Mouse (Mus musculus): Measurements from ENCODE around the gene Dcaf6.

Gene Dcaf6

DNA sequence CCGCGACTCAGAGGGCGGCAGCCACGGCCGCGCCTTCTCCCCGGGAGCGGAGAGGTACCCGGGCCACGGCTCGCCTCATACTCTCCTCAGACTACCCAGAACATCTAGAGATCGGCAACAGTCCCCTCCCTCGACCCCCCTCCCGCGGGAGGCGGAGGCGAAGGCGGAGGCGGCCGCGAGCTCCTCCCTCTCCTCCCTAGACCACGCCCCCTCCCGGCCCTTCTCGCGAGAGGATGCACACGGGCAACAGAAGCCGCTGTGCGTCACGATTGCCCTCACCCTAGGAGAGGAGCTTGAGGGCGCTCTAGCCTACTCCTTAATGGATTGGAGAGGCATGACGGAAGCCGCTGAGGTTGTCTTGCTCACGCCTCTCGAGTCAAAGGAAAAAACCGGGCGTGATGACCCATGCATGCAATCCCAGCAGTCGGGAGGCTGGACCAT is at the start of gene Dcaf6, which contains the start of gene Mpc2:
Dcaf6 (minus strand) TSS at position 116 of the 441 bp plus-strand sequence.
Mpc2 (plus strand) TSS at position 278 of the 441 bp plus-strand sequence.
- peak; percentile 99 for DNase-seq

DNA sequence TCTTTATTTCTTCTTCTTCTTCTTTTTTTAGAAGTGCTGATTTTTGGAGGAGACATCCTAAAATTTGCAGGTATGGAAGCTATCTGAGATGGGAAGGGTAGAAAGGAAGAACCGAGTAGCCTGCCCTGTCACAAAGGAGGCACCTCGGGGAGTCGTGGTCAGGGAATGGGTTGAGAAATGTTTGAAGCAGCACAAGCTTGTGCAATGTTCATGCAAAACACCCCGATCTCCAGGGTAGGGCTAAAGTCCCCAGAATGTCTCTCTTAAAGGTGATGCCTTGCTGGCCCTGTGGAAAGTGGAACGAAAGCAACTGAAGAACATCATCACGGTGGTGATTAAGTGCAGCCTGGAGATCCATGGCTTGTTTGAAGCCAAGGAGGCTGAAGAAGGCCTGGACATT is 46.0 kb upstream of the Dcaf6 start:
- DNase-seq = no peak

- peak; percentile 78 to 86 for DNase-seq
Measured at GRCm38 (mm10) chr1:165503307-165504024, 43.2 kb upstream of the Dcaf6 start.

DNA sequence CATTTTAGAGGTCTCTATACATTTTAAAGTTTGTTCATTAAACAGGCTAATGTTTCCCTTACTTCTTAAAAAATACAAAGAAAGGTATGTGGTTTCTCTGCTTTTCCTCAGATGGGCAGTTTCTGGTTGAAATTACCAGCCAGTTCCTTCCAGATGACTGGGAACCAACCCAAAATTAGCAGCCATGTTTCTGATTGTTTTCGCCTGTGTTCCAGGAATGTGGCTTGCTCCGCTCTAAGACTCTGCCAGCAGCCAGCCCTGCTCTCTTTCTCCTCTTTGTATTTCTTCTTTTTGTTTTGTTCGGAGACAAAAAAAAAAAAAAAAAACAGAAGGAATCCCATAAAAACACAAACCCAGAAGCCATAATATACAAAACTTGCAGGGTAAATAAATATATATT is 38.6 kb upstream of the Dcaf6 start:
- no peak for DNase-seq

- no peak for DNase-seq
Measured at GRCm38 (mm10) chr1:165489197-165489596, 28.9 kb upstream of the Dcaf6 start.

DNA sequence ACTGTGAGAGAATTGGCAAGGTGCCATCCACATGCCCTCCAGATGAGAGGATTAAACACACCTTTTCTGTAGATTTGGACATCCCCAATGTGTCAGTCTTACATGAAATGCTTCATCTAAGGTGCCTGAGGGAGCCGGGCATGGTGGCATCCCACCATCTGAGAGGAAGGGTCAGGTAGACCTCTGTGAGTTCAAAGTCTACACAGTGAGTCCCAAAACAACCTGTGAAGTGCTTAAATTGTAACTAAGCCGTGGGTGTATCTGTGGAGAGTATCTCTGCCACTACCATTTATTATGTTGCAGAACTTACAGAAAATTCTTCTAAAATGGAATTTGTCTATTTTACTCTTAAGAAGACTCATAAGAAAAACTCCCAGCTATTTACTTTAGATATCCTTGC is 25.8 kb upstream of the Dcaf6 start:
- peak; percentile 36 to 47 for DNase-seq

GRCm38 (mm10) chr1:165484688-165485233 is 24.5 kb upstream of the Dcaf6 start, which contains the start of gene Adcy10:
Gene Adcy10 (plus strand): TSS chr1:165485183.
- no peak for DNase-seq

GRCm38 (mm10) chr1:165471490-165471889 is 11.2 kb upstream of the Dcaf6 start:
- DNase-seq = no peak

DNA sequence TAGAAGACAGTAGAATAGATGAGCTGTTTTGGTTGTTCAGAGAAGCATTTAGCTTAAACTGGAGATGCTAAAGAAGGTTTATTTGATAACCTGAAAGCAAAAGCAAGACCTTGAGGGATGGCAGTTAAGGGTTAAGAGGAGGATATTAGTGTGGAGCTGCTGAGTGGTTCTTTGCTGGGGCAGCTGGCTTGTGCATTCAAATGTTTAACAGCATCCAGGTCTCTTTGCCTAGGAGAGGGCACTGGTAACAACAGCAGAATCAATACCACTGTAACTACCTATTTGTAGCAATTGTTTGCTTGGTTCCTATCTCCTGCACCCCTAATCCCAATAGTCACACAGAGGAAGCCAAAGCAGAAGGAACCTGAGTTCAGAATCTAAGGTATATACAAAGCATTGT is 9.4 kb upstream of the Dcaf6 start:
- peak; percentile 33 to 47 for DNase-seq

DNA sequence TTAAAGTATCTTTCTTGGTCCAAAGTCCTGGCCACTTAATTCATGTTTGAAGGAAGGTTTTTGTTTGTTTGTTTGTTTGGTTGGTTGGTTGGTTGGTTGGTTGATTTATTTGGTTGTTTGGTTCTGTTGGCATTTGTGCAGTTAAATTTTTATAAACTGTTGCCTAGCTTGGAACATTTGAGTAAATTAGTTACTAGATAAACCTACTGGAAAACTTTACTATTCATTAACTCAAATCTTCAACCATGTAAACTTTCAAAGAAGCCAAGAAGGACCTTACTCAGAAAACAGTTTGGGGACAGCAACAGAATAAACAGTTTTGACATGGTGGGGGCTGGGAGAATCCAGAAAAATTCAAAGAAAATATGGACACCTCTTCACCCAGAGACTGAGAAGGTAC is 8.7 kb upstream of the Dcaf6 start:
- no peak for DNase-seq

DNA sequence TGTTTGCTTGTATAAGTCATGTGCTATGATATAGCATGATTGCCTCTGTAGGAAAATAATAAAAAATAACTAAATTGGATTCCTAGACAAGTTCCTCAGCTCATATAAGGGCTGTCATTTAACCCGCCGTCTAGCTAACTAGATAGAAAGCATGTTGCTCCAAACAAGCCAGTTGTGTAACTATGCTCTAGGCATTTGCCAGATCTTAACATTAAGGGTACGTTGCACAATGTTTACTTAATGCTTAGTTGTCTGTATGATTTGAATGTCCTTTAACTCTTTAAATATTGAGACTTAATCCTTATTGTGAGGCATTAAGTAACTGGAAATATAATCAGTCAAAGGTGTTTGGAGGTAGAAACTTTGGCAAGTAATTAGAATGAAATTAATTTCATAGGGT is 4.3 kb upstream of the Dcaf6 start:
- DNase-seq = no peak

DNA sequence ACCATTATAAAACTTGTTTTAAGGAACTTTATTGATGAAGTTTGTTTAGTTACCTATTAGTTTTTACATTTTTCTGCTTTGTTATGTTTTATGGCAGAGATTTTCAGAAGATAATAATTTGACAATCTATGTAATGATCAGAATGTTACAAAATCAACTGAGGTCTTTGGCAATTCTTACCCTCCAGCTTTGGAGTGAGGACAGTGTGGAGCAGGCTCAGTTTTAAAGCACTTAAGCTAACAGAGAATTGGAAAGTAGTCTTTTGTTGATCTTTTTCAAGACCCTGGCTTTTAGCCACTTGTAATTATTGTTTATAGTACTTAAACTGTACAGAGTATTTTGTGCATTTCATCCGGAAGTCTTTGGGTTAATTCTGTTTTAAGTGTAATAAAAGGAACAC is 2.6 kb upstream of the Dcaf6 start:
- DNase-seq = no peak

DNA sequence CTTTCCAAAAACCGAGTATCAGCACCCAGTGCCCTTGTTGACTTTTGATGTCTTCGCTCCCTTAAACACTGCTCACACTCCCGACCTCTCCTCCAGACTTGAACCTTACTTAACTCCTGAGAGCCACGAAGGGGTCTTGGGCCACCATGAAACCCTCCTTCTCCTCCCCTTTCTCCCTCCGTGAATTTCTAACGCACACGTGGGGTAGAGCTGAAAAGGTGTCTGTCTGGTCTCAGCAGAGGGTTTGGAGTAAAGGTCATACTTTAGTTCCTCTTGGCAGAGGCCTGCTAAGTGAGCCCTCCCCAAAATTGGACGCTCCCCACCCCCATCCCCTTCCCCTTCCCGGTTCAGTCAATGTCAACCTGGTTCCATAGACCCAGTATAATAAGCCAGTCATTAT is 1.4 kb upstream of the Dcaf6 start:
- DNase-seq = peak; percentile 51 to 81

DNA sequence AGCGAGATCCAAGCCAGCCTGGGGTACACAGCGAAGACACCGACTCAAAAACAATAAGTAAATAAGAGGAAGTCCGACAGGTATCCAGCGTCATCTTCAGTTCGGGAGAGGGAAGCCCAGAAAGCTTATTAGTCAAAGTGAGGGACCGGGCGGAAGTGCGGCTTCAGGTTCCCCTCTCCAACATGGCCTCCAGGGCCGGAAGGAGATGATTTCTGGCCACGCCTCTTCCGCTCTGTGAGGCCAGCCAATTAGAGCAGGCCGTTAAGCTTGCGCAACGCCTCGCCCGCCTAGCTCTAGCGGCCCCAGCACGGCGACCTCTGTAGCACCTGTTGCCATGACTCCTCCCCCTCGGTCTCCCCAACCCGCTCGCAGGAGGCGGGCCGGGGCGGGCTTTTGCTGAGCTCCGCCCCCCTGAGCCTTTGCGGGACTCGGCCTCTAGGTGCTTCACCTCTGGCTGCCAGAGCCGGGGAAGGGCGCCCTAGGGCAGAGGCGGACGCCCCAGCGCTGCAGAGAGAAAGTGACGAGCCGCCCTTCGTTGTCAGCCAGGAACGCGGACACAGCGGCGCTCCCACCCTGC is 614 bp upstream of the Dcaf6 start:
- peak; percentile 98 to 100 for DNase-seq

GRCm38 (mm10) chr1:165459503-165460181 is 633 bp downstream of the Dcaf6 start:
- DNase-seq = peak; percentile 67 to 80

DNA sequence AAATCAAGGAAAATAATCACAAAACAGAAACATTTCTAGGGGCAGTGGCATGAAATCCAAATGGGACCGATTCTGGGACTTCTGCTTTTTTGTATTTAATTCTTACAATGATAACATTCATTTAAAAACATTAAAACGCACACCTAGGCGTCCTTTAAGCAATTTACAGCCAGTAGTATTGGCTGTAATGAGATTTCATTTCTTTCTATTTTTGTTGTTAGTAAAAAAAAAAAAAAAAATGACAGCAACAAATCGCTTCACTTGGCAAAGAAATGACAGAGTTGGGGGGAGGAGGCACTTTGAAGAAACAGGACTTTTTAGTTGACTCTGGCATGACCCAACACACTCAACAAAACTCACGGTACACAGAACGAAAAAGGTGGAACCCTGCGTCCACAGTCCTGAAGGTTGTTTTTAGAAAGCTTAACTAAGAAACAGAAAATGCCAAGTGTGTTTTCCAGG is 1.2 kb downstream of the Dcaf6 start:
- no peak for DNase-seq

GRCm38 (mm10) chr1:165441719-165442118 is 18.6 kb downstream of the Dcaf6 start:
- no peak for DNase-seq

DNA sequence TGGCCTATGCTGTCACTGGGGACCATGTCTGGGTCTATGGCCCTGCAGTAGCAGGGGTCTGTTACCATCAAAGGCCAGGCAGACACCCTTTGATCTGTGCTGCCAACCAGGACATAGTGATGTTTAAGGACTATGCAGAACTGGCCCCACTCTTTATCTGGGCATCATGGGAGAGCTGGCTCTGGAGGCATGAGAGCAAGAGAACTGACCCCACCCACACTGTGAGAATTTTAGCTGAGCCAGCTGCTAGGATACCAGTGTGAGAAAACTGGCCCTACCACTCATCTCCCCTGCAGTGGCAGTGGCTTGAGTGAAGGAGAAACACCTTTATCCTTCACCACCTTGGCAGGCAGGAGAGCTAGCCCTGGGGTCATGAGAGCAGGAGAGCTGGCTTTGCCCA is 19.1 kb downstream of the Dcaf6 start:
- no peak for DNase-seq

GRCm38 (mm10) chr1:165440788-165441187 is 19.5 kb downstream of the Dcaf6 start:
- DNase-seq = no peak

DNA sequence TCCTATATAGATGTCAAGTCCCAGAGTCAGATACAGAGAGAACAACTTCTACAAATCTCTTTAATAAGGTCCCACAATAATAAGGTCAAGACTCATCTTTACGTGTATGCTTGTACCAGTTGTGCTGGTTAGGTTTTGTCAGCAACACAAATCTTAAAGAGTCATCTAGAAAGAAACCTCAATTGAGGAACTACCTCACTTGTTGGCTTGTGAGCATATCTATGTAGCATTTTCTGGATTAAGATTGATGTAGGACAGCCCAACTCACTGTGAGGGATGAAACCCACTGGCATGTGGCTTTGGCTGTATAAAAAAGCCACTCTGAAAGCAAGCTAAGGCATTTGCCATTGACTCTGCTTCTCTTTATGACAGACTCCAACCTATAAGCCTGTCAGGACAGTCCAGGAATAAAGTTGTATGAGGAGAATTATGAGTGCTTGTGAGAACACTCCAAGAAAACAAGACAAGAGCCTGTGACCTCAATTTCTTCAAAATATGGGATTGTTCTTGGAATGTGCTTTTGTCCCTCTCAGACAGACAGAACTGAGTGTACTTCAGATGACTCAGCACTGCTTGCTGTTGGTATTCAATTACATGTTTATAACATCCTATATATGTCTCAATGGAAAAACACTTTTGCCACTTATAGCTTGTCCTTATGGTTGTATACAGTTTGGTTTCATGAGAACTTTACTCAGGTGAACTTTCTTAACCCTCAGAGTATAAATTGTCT is 21.8 kb downstream of the Dcaf6 start:
- no peak for DNase-seq

DNA sequence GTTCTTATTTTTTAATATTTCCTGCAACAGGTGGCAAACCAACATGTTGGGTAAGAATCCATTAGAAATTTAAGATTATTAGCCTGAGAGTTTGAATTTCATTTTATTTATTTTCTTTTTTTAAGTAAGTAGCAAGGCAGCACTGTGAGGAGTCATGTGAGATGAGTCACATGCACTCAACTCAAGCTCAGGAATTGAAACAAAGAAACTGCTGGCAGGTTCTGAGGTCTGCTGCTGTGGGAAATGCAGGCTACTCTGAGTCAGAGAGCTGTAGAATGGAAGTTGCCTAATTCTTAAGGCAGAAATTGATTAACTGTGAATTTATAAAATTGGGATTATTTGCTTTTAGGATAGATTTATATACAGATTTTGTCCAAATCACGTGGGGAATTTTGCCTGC is 27.4 kb downstream of the Dcaf6 start:
- no peak for DNase-seq

DNA sequence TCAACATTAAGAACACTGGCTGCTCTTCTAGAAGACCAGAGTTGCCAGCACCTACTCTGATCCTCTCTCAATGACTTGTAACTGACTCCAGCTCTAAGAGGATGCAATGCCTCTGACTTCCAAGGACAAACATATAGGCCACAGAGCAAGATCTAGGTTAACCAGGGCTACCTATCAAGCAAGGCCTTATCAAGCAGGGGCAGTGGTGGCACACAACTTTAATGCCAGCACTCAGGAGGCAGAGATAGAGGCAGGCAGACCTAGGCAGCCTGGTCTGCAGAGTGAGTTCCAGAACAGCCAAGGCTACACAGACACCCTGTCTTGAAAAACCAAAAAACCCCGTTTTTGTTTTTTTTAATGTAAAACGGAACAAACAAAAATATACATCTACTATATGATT is 34.0 kb downstream of the Dcaf6 start:
- DNase-seq = no peak

Data from kidney, postnatal 25 days (tissue).